Mouse (Mus musculus) T-helper 2 cell (primary cell): ENCODE data around the gene Ppp1r13b.
"Not testable (repeated sequence)": the region's sequence is repeated elsewhere in the genome, so short reads cannot be mapped to it uniquely, and the experiment has no call there.

Experiments used
- in situ Hi-C: fragments of 300-600 bp; cut with MboI, MseI; formaldehyde crosslinking; loops from one replicate; pipeline ENCODE4 v1.15.1; 2025; ENCODE audit warnings: high pct_unique_total_duplicates

The Ppp1r13b gene

DNA sequence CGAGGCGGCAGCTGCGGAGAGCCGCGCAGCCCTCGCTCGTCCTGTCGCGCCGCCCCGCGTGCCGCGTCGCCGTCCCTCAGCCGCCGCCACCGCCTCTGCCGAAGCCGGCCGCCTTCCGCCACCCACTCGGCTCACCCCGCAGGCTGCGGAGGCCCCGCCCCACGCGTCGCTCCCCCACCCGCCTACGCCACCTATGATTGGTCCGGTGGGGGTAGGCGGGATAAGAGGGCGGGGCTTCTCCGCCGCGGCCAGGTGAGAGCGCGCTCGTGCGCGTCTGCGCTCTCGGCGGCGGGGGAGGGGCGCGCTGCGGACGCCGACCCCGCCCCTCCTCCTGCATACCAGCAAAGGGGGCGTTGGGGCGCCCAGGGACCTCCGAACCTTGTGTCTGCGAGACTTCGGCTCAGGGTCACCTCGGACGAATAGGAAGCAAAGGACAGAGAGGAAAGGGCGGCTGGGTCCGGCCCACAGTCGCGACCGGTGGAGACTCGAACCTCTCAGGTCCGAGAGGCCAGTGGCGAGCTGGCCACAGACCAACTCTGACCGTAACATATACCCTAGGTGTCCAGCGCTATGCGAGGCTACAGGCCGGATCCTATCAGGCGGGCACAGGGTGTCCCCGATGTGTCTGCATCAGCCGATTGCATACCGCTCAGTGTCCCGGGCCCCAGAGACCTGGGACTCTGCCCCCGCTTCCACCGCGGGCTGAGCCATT is at the start of gene Ppp1r13b:
Gene Ppp1r13b, minus strand, starts transcription at position 141 of the 712 bp plus-strand sequence.
- in situ Hi-C loops: no loop called here

GRCm38 (mm10) chr12:111956173-111956572 is 48.3 kb upstream of the Ppp1r13b start:
- in situ Hi-C loops: no loop called here

- in situ Hi-C loops: loop anchor here (5.0 kb wide), 1 partner anchor 74 kb away; no protein-coding TSS in a partner anchor
Observed at GRCm38 (mm10) chr12:111951701-111952100, 43.8 kb upstream of the Ppp1r13b start.

- in situ Hi-C loops: loop anchor here (5.0 kb wide), 1 partner anchor 73 kb away; no protein-coding TSS in a partner anchor
Observed at GRCm38 (mm10) chr12:111950486-111950885, 42.6 kb upstream of the Ppp1r13b start.

- in situ Hi-C loops: no loop called here
Observed at GRCm38 (mm10) chr12:111946716-111947115, 38.8 kb upstream of the Ppp1r13b start.

DNA sequence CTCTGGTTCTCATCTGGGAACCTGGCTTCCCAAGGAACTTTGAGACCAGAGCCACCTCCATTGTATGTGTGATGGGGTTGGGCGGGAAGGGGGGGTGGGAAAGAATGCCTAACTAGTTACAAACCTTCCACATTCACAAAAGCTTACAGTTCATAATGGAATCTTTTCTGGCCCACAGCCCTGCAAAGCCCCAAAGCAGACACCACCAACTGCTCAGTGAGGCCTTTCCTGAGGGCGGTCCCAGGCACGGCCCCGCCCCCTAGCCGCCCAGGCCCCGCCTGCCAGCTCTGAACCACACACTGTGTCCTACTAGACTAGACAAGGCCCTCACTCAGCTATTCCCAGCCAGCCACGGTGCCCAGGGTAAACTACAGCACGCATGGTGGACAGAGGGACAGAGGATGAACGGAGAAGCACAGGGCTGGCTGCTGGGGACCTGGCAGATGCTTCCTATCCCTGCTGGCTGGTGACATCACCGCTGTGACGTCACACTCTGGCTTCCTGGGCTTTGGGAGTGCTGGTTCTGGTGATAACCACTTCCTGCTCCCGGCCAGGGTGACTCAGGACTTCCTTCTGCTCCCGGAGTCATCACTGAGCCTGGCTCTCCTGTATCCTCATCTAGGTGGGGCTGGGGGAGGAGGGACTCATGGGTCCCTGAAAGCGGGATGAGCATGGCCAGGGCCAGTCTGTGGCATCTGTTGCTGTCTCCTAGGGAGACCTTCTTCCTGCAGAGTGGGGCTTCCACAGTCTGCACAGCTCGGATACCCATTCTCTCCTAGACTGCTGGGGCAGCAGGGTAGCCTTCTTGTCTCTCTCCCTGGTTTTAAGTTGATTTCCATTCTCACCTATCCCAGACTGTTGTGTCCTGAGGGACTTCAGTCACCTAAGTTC is 38.1 kb upstream of the Ppp1r13b start:
- in situ Hi-C loops: not testable (repeated sequence)

DNA sequence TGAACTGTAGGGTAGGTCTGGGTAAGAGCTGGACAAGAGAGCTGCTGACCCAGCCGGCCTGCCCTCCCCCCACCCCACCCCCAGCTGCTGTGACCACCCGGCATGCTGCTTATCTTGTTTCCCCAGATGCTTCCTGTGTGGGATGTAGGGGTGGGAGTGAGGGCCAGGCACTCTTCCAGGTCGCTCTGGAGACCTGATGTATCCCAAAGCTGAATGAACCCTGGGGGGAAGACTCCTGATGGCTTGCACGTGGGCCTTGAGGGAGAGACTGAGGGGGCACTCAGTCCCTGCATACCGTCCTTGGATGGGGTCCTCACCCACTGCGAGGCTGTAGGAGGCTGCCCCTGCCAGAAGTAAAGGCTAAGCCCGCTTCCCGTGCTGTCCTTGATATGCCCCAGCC is 37.2 kb upstream of the Ppp1r13b start:
- in situ Hi-C loops: no loop called here

DNA sequence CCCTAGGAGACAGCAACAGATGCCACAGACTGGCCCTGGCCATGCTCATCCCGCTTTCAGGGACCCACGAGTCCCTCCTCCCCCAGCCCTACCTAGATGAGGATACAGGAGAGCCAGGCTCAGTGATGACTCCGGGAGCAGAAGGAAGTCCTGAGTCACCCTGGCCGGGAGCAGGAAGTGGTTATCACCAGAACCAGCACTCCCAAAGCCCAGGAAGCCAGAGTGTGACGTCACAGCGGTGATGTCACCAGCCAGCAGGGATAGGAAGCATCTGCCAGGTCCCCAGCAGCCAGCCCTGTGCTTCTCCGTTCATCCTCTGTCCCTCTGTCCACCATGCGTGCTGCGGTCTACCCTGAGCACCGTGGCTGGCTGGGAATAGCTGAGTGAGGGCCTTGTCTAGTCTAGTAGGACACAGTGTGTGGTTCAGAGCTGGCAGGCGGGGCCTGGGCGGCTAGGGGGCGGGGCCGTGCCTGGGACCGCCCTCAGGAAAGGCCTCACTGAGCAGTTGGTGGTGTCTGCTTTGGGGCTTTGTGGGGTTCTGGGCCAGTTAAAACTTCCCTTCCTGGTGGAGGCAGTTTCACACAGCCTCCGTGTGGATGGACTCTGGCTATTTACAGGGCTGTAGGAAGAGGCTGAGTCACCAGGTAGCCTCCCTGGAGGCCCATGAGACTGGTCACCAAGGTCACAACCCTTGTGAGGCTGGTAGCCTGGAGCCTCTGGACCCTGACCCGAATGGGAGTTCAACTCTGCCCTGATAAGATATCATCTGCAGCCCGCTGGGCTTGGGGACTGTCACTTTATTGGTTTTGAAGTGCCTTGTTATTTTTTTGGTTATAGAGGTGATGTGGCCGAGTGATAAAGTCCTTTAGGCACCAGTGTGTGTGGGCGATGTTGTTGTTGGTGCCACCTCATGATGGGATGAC is 36.4 kb upstream of the Ppp1r13b start:
- in situ Hi-C loops: not testable (repeated sequence)

DNA sequence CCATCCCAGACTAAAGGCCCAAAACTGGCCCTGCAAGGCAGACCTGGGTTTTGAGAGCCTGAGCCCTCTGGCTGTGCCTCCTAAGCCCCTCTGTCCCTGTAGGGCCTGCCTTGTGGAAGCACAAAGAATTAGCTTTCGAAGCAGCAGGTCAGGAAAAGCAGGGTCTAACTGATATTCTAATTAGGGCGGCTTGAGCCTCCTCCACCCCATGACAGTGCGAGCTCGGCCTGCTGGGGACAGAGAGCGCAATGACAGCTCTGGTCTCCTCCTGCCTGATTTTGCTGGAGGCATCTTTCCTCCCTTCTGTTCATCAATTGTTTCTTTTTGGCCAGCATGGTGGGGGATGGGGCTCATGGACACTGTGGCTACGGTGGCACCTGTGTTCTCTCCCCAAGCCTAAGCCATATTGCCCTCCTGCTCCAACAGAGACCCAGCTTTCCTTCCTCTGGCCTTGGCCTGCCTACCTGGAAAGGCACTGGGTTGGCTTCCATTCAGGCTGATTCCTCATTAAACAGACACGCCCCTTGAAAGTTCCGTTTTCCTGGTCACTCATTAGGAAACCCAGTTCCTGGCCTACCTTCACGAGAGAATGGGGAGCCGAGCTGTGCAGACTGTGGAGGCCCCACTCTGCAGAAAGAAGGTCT is 35.6 kb upstream of the Ppp1r13b start:
- in situ Hi-C loops: no loop called here

- in situ Hi-C loops: no loop called here
Observed at GRCm38 (mm10) chr12:111938623-111939177, 30.8 kb upstream of the Ppp1r13b start.

DNA sequence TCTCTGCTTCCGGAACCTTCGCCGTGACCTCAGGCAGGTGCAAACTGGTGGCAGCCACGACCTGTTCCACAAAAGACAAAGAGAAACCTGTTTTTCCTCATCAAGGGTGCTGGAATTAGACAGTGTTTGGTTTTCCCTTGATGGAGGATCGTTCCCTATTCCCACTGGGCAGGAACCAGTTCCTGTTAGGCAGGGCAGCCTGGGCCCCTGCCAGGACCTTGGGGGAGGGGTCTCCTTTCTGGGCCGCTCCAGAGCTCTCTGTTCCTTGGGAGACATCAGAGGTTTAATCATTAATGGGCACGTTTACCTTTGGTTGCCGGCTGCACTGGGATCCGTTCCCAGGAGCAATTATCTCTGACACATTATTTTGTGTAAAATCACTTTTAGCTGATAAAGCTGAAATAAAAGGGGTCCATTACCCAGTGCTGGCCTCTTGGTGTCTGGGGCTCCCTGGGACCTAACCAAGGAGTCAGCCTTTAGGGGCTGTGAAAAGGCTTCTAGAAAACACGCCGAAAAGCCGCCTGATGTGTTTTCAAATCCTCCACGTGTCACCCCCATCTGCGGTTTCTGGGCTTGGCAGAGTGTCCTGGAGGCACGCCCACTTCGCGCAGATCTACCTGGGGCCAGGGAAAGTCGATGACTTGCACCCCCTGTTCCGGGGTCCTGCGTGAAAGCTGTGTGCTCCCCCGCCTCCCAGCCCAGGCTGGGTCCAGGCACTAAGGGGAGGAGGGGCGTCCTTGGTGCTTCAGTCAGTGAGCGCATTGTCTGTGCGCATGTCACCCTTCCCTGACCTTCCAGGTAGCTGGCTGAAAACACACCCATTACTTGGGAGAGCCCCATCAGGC is 29.0 kb upstream of the Ppp1r13b start:
- in situ Hi-C loops: no loop called here

DNA sequence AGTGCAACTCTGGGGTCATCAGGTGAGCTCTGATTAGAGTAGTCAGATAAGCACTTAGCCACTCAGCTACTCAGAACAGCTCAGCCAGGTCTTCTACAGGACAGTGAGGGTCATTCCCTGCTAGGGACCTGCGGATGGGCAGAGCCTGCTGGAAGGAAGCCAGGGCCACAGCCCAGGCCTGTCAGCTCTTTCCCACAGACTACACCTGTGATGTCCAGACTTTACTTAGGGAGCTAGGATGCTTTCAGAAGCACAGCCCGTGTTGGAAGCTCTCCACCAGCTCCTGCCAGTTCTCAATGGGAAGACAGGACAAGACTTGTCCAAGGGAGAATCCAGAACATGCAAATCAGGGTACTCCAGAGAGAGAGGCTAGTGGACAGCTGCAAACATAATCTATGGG is 26.1 kb upstream of the Ppp1r13b start:
- in situ Hi-C loops: no loop called here

- in situ Hi-C loops: no loop called here
Observed at GRCm38 (mm10) chr12:111933032-111933704, 25.3 kb upstream of the Ppp1r13b start.

GRCm38 (mm10) chr12:111932513-111932912 is 24.6 kb upstream of the Ppp1r13b start:
- in situ Hi-C loops: no loop called here

GRCm38 (mm10) chr12:111931411-111932025 is 23.6 kb upstream of the Ppp1r13b start:
- in situ Hi-C loops: no loop called here

DNA sequence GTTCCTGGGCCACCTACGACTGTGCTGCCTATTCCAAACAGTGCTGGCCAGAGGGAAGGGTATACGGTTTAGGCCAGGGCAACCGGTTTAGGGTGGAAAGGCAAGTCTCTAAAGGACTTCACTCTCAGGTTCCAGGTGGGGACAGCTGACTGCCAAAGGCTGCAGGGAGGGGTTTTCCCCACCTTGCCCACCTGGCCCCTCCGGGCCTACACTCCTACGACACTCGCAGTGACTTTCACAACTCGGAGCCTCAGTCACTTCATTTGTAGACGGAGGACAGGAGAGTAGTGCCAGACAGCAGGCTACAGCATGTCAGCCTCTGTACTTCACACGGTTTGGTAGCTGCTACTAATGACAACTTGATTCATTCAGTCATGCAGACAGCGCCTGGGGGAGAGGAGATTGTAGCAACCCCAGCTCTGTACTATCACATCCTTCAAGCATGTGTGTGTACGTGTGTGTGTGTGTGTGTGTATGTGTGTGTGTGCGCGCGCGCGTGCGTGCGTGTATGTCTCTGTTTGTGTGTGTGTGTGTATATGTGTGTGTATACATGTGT is 20.6 kb upstream of the Ppp1r13b start:
- in situ Hi-C loops: no loop called here

DNA sequence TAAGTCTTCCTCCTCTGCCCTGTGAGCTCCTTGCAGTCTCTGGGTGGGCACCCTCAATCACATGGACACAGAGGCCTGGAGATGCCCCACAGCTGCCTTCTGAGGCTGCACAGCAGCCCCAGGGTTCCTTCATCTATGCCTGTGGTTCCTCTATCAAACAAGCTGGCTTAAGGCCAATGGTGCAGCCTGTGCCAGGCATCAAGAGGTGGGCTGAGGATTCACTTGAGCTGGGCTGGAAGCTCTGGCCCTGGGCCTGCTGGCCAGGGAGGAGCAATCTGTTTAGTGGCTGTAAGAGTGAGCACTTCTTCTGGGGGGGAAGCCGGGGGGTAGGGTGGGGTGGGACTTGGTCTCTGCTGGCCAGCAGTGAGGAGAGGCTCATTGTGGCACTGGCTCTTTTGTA is 19.4 kb upstream of the Ppp1r13b start:
- in situ Hi-C loops: no loop called here

GRCm38 (mm10) chr12:111923117-111923516 is 15.2 kb upstream of the Ppp1r13b start:
- in situ Hi-C loops: no loop called here
